Mouse (Mus musculus) hindbrain, embryonic 15.5 days (tissue): ENCODE data around the gene Erh. TPM values are rescaled to one million over a fixed set of nuclear protein-coding genes. Genes with fewer than 3 reads are reported as not detected.

ENCODE experiments used
- ATAC-seq: fragments of 200-750 bp; cut with Nextera tagmentation; 2 replicates; pipeline ENCODE4 v1.8.0; 2017; ENCODE audit warnings: low read depth, moderate number of reproducible peaks, moderate TSS enrichment; ENCODE audit not compliant: low FRiP score
- H3K27ac ChIP-seq: fragments of 300-500 bp; sonication (generic); replicated peaks from 2 replicates; pipeline ENCODE4 v1.5.1; 2015; ENCODE audit warnings: mild to moderate bottlenecking, inconsistent platforms
- H3K27me3 ChIP-seq: fragments of 300-500 bp; sonication (generic); 2 replicates; pipeline ENCODE4 v1.6.1; 2015; ENCODE audit warnings: control low read depth, inconsistent platforms
- H3K36me3 ChIP-seq: fragments of 300-500 bp; sonication (generic); 2 replicates; pipeline ENCODE4 v1.6.1; 2015; ENCODE audit warnings: control low read depth, inconsistent platforms
- H3K4me1 ChIP-seq: fragments of 300-500 bp; sonication (generic); replicated peaks from 2 replicates; pipeline ENCODE4 v1.6.1; 2015; ENCODE audit warnings: control low read depth, inconsistent platforms
- H3K4me2 ChIP-seq: fragments of 300-500 bp; sonication (generic); 2 replicates; pipeline ENCODE4 v1.6.1; 2015; ENCODE audit warnings: moderate library complexity, mild to moderate bottlenecking, inconsistent platforms
- H3K4me3 ChIP-seq: fragments of 300-500 bp; sonication (generic); 2 replicates; pipeline ENCODE4 v1.5.1; 2015; ENCODE audit warnings: mild to moderate bottlenecking, inconsistent platforms
- H3K9ac ChIP-seq: fragments of 300-500 bp; sonication (generic); 2 replicates; pipeline ENCODE4 v1.6.1; 2015; ENCODE audit warnings: inconsistent platforms
- H3K9me3 ChIP-seq: fragments of 300-500 bp; sonication (generic); 2 replicates; pipeline ENCODE4 v1.6.1; 2016; ENCODE audit warnings: control low read depth, inconsistent platforms
- WGBS: fragments of 180-500 bp; shearing (Covaris S2); methylation state at CpG from one replicate; pipeline ENCODE4 v1.1.7; 2015; 5-methylcytosine and 5-hydroxymethylcytosine counted together
- polyA plus RNA-seq: library from polyadenylated mRNA; unstranded; fragments of >200 nt; fragmentation: Nextera tagmentation; extraction: Ambion mirVana; gene quantifications from 2 replicates; pipeline ENCODE4 v1.2.1, GENCODE M21; 2015

The Erh gene
- polyA plus RNA-seq, 1 experiment from 2014 or later = 270 TPM

- H3K9me3 ChIP-seq = no peaks in the 10 kb centered on the region
- ATAC-seq = no peak
- no peak overlapping the region for H3K4me3 ChIP-seq
- no peak overlapping the region for H3K4me2 ChIP-seq
- 87% methylated on average over 3 of the region's 3 CpGs for WGBS
- H3K9ac ChIP-seq = no peak overlapping the region
- H3K36me3 ChIP-seq = no peaks in the 10 kb centered on the region
- no peak overlapping the region for H3K27ac ChIP-seq
- H3K27me3 ChIP-seq = no peaks in the 10 kb centered on the region
- no peaks in the 10 kb centered on the region for H3K4me1 ChIP-seq
Measured at GRCm38 (mm10) chr12:80609928-80610327, 34.2 kb downstream of the Erh start.

GRCm38 (mm10) chr12:80608576-80608975 lies 35.6 kb downstream of the Erh start:
- H3K4me1 ChIP-seq = peaks cover 11% of the 10 kb centered on the region
- WGBS = 88% methylated on average over 1 of the region's 1 CpGs
- H3K4me2 ChIP-seq = no peak overlapping the region
- H3K27ac ChIP-seq = no peak overlapping the region
- no peak for ATAC-seq
- H3K36me3 ChIP-seq = no peaks in the 10 kb centered on the region
- H3K27me3 ChIP-seq = no peaks in the 10 kb centered on the region
- no peaks in the 10 kb centered on the region for H3K9me3 ChIP-seq
- H3K9ac ChIP-seq = no peak overlapping the region
- no peak overlapping the region for H3K4me3 ChIP-seq

GRCm38 (mm10) chr12:80604218-80604617 lies 39.9 kb downstream of the Erh start:
- Histone ChIP-seq H3K27ac (no peak overlapping the region; the same call in 1 of the 2 replicates), H3K9me3 (no peaks in the 10 kb centered on the region), H3K4me3 (no peak overlapping the region), H3K4me1 (peaks cover 25% of the 10 kb centered on the region), H3K4me2 (no peak overlapping the region), H3K9ac (no peak overlapping the region), H3K27me3 (no peaks in the 10 kb centered on the region), H3K36me3 (no peaks in the 10 kb centered on the region; the same call in 1 of the 2 replicates)
- 0 out of 2 replicates have a peak, but pooled peaks have one; percentile 21 for ATAC-seq
- 76% methylated on average over 2 of the region's 2 CpGs for WGBS

- H3K27ac ChIP-seq = no peak overlapping the region; the same call in 1 of the 2 replicates
- WGBS = 51% methylated on average over 4 of the region's 4 CpGs
- no peak overlapping the region for H3K4me3 ChIP-seq
- no peaks in the 10 kb centered on the region; the same call in 1 of the 2 replicates for H3K36me3 ChIP-seq
- no peak for ATAC-seq
- peaks cover 31% of the 10 kb centered on the region for H3K4me1 ChIP-seq
- no peaks in the 10 kb centered on the region for H3K27me3 ChIP-seq
- H3K9me3 ChIP-seq = no peaks in the 10 kb centered on the region
- H3K4me2 ChIP-seq = no peak overlapping the region
- H3K9ac ChIP-seq = no peak overlapping the region
Measured at GRCm38 (mm10) chr12:80603566-80603965, 40.6 kb downstream of the Erh start.

- WGBS = 97% methylated on average over 5 of the region's 5 CpGs
Measured at GRCm38 (mm10) chr12:80602432-80602831, 41.7 kb downstream of the Erh start.

GRCm38 (mm10) chr12:80601597-80602269 lies 42.4 kb downstream of the Erh start:
- no peaks in the 10 kb centered on the region; the same call in 1 of the 2 replicates for H3K36me3 ChIP-seq
- H3K9me3 ChIP-seq = no peaks in the 10 kb centered on the region
- H3K4me1 ChIP-seq = peaks cover 37% of the 10 kb centered on the region
- no peak for ATAC-seq
- H3K4me3 ChIP-seq = no peak overlapping the region
- no peaks in the 10 kb centered on the region for H3K27me3 ChIP-seq
- no peak overlapping the region for H3K4me2 ChIP-seq
- H3K9ac ChIP-seq = no peak overlapping the region
- 74% methylated on average over 9 of the region's 9 CpGs for WGBS
- H3K27ac ChIP-seq = no peak overlapping the region

More at GRCm38 (mm10) chr12:80602432-80602831, 41.7 kb downstream of the Erh start:
- Histone ChIP-seq H3K9me3 (no peaks in the 10 kb centered on the region), H3K27ac (no peak overlapping the region), H3K9ac (no peak overlapping the region), H3K27me3 (no peaks in the 10 kb centered on the region), H3K4me1 (peaks cover 37% of the 10 kb centered on the region), H3K4me3 (no peak overlapping the region), H3K4me2 (no peak overlapping the region), H3K36me3 (no peaks in the 10 kb centered on the region; the same call in 1 of the 2 replicates)
- no peak for ATAC-seq

- Histone ChIP-seq H3K4me2 (no peak overlapping the region), H3K27me3 (no peaks in the 10 kb centered on the region), H3K4me1 (peaks cover 28% of the 10 kb centered on the region), H3K27ac (peak overlapping the region; percentile 26), H3K4me3 (no peak overlapping the region), H3K9ac (no peak overlapping the region), H3K36me3 (no peaks in the 10 kb centered on the region; the same call in 1 of the 2 replicates), H3K9me3 (no peaks in the 10 kb centered on the region)
- 26% methylated on average over 6 of the region's 6 CpGs for WGBS
- peak; percentile 80 for ATAC-seq
Measured at GRCm38 (mm10) chr12:80598756-80599155, 45.4 kb downstream of the Erh start.

GRCm38 (mm10) chr12:80598236-80598635 lies 45.9 kb downstream of the Erh start:
- 22% methylated on average over 7 of the region's 7 CpGs for WGBS

GRCm38 (mm10) chr12:80595968-80596367 lies 48.2 kb downstream of the Erh start:
- Histone ChIP-seq H3K36me3 (peaks cover 8% of the 10 kb centered on the region), H3K27me3 (no peaks in the 10 kb centered on the region), H3K4me3 (no peak overlapping the region), H3K27ac (no peak overlapping the region), H3K9me3 (no peaks in the 10 kb centered on the region), H3K4me2 (no peak overlapping the region), H3K9ac (no peak overlapping the region), H3K4me1 (peaks cover 13% of the 10 kb centered on the region)
- no peak for ATAC-seq
- 84% methylated on average over 4 of the region's 4 CpGs for WGBS

More at GRCm38 (mm10) chr12:80598236-80598635, 45.9 kb downstream of the Erh start:
- Histone ChIP-seq H3K4me2 (no peak overlapping the region), H3K36me3 (no peaks in the 10 kb centered on the region; the same call in 1 of the 2 replicates), H3K27ac (peak overlapping the region; percentile 26), H3K9ac (no peak overlapping the region), H3K27me3 (no peaks in the 10 kb centered on the region), H3K4me1 (peaks cover 23% of the 10 kb centered on the region), H3K9me3 (no peaks in the 10 kb centered on the region), H3K4me3 (no peak overlapping the region)
- ATAC-seq = no peak

- no peak overlapping the region for H3K9ac ChIP-seq
- no peak overlapping the region for H3K4me3 ChIP-seq
- ATAC-seq = no peak
- peaks cover 13% of the 10 kb centered on the region for H3K4me1 ChIP-seq
- H3K4me2 ChIP-seq = no peak overlapping the region
- 96% methylated on average over 4 of the region's 4 CpGs for WGBS
- no peaks in the 10 kb centered on the region for H3K9me3 ChIP-seq
- no peak overlapping the region for H3K27ac ChIP-seq
- H3K27me3 ChIP-seq = no peaks in the 10 kb centered on the region
- peaks cover 12% of the 10 kb centered on the region; the same call in 1 of the 2 replicates for H3K36me3 ChIP-seq
Measured at GRCm38 (mm10) chr12:80595566-80595965, 48.6 kb downstream of the Erh start.

GRCm38 (mm10) chr12:80594781-80595180 lies 49.4 kb downstream of the Erh start:
- no peak overlapping the region for H3K27ac ChIP-seq
- no peak for ATAC-seq
- 88% methylated on average over 4 of the region's 4 CpGs for WGBS
- no peaks in the 10 kb centered on the region for H3K27me3 ChIP-seq
- no peak overlapping the region for H3K9ac ChIP-seq
- H3K9me3 ChIP-seq = no peaks in the 10 kb centered on the region
- peaks cover 19% of the 10 kb centered on the region for H3K36me3 ChIP-seq
- peaks cover 13% of the 10 kb centered on the region for H3K4me1 ChIP-seq
- H3K4me2 ChIP-seq = no peak overlapping the region
- no peak overlapping the region for H3K4me3 ChIP-seq

- no peaks in the 10 kb centered on the region for H3K9me3 ChIP-seq
- WGBS = 94% methylated on average over 4 of the region's 4 CpGs
- H3K9ac ChIP-seq = no peak overlapping the region
- no peak for ATAC-seq
- H3K27ac ChIP-seq = no peak overlapping the region
- H3K4me3 ChIP-seq = no peak overlapping the region
- no peak overlapping the region for H3K4me2 ChIP-seq
- H3K4me1 ChIP-seq = peaks cover 12% of the 10 kb centered on the region
- no peaks in the 10 kb centered on the region for H3K27me3 ChIP-seq
- peaks cover 24% of the 10 kb centered on the region for H3K36me3 ChIP-seq
Measured at GRCm38 (mm10) chr12:80594141-80594540, 50.0 kb downstream of the Erh start.
